Mouse (Mus musculus): Measurements from ENCODE around the gene Lhfp. TPM values are rescaled to one million over a fixed set of nuclear protein-coding genes. Genes with fewer than 3 reads are reported as not detected.

Lhfp gene
- polyA plus RNA-seq, 1 experiment from 2014 or later = 50.8 TPM

DNA sequence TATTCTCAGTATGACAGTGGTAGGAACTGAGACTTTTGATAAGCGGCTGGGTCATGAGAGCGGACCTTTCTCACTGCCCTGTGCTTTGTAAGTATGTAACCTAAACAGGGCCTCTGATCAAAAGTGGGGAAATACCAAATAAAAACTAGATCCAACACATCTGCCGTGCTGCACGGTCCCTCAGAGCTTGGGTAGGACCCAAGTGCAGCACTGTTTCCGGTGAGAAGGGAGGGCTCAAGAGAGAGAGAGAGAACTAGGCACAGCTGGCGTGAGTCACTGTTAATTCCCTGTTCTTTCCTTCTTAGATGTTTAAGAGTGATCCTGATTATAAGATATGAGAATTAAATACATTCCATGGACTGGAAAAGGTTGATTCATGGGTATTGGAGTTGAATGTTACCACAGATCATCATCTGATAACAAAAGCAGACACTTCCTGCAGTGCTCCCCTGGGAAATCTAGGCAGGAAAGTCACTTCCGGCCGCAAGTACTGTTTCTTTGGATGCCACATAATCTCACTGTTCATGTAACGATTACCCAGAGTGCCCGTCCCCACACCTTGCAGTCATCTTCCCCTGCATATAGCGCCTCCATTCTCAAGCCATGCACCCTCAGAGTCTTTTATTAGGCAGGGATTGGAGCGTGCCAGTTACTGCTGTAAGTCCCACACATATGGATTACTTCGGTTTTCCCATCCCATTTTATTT lies 243.3 kb downstream of the Lhfp start:
- Histone ChIP-seq H3K9me3 (no peaks in the 10 kb centered on the region), H3K36me3 (no peaks in the 10 kb centered on the region), H3K4me3 (no peak overlapping the region), H3K27ac (no peak overlapping the region), H3K4me1 (no peaks in the 10 kb centered on the region), H3K27me3 (ENCODE audit: insufficient read depth, poor library complexity, severe bottlenecking) (no peaks in the 10 kb centered on the region)
- DNase-seq (ENCODE audit: low spot score) = no peak
- WGBS = 77% methylated on average over 13 of the region's 13 CpGs

DNA sequence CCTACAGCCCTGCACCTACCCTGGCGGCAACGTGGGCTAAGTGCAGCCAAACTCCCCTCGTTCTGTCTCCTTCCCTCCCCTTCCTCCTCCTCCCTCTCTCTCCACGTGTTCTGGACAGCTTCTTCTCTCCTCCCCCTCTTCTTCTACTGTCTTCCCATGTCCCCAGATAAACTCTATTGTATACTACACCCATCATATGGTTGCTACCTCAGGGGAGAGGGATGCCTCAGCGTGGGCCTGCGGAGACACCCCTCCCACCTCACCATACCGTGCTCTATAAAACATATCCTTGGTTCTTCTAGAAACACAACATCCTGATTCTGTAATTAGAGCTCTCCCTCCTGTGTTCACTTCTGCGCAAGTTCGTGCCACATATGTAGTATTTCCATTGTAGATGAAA lies 247.3 kb downstream of the Lhfp start:
- WGBS = 53% methylated on average over 9 of the region's 9 CpGs

DNA sequence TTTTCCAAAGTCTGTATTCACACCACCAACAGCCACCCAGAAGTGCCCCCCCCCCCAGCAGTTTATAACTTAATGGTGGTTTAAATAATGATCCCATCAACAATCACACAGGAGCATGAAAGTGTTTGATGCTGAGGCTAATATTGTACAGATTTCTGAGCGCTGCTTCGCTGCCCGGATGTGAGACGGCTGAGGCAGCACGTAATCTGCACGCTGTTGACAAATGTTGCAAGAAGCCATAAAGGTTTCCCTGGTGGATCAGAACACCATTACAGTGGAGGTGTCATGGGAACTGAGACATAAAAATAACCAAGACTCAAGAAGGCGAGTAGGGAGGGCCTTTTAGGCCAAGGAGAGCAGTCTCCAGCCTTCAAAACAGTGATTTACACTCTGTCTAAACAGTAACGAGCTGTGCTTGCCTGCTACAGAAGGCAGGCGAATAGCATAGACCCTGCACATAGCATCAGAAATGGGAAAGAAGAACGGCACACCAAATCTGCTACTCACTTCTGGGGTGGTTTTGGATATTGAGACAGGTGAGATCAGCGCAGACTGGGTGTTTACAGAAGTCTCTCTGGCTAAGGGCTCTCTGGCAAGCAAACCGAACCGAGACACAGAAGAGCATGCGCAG lies 248.4 kb downstream of the Lhfp start:
- WGBS = 86% methylated on average over 14 of the region's 14 CpGs
- H3K27ac ChIP-seq = no peak overlapping the region
- H3K27me3 ChIP-seq (ENCODE audit: insufficient read depth, poor library complexity, severe bottlenecking) = no peaks in the 10 kb centered on the region
- no peaks in the 10 kb centered on the region for H3K9me3 ChIP-seq
- no peak overlapping the region for H3K4me3 ChIP-seq
- no peak for DNase-seq (ENCODE audit: low spot score)
- H3K36me3 ChIP-seq = no peaks in the 10 kb centered on the region
- peaks cover 4% of the 10 kb centered on the region; the same call in 1 of the 2 replicates for H3K4me1 ChIP-seq

More for the DNA sequence above, 247.3 kb downstream of the Lhfp start:
- H3K9me3 ChIP-seq = no peaks in the 10 kb centered on the region
- no peaks in the 10 kb centered on the region for H3K27me3 ChIP-seq (ENCODE audit: insufficient read depth, poor library complexity, severe bottlenecking)
- peaks cover 4% of the 10 kb centered on the region; the same call in 1 of the 2 replicates for H3K4me1 ChIP-seq
- DNase-seq (ENCODE audit: low spot score) = no peak
- no peak overlapping the region for H3K4me3 ChIP-seq
- no peak overlapping the region for H3K27ac ChIP-seq
- H3K36me3 ChIP-seq = no peaks in the 10 kb centered on the region

DNA sequence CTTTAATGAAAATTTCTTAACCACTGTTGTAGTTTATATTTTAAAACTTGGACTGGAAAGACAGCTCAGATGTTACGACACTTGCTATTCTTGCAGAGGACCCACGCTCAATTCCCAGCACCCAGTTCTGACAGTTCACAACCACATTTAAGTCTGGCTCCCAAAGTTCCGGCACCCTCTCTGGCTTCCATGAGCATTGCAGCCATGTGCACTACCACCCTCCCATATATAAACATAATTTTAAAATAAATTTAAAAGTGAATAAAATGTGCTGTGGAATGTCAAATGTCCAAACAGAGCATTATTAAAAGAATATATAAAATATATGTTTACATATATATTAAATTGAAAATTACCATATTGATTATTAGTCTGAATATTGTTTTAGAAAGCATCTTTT lies 249.9 kb downstream of the Lhfp start:
- DNase-seq (ENCODE audit: low spot score) = no peak
- WGBS = 91% methylated on average over 3 of the region's 3 CpGs
- Histone ChIP-seq H3K4me3 (no peak overlapping the region), H3K4me1 (peaks cover 4% of the 10 kb centered on the region; the same call in 1 of the 2 replicates), H3K27me3 (ENCODE audit: insufficient read depth, poor library complexity, severe bottlenecking) (no peaks in the 10 kb centered on the region), H3K27ac (no peak overlapping the region), H3K36me3 (no peaks in the 10 kb centered on the region), H3K9me3 (no peaks in the 10 kb centered on the region)

DNA sequence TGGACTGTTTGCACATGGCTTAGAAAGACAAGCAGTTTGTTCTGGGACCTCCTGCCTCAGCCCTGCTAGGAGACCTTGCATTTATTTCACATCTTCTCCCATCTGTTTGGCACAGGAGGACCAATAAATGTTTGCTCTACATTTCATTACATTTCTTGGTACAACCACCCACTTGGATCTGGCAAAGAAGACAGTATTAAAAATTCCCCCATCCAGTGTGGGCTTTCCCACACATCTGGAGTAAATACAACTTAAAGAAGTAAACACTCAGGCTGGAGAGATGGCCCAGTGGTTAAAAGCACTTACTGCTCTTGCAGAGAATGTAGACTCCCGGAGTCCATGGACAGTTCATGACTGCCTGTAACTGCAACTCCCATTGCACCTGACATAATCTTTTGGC lies 250.6 kb downstream of the Lhfp start:
- Histone ChIP-seq H3K9me3 (no peaks in the 10 kb centered on the region), H3K4me1 (peaks cover 4% of the 10 kb centered on the region; the same call in 1 of the 2 replicates), H3K4me3 (no peak overlapping the region), H3K36me3 (no peaks in the 10 kb centered on the region), H3K27ac (no peak overlapping the region), H3K27me3 (ENCODE audit: insufficient read depth, poor library complexity, severe bottlenecking) (no peaks in the 10 kb centered on the region)
- WGBS = 65% methylated on average over 1 of the region's 1 CpGs
- DNase-seq (ENCODE audit: low spot score) = no peak

DNA sequence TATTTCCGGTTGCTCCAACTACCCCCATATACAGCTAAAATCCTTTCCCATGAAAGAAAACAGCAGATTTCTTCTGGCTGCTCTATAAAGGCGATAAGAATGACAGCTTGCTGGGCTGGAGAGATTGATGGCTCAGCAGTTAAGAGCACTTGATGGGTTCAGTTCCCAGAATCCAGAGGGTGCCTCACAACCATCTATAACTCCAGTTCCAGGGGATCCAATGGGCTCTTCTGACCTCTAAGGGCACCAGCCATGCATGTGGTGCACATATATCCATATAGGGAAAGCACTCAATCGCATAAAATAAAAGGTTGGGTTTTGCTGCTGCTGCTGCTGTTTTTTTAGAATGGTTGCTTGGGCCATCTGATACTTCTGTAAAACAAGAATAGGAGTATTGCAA lies 251.1 kb downstream of the Lhfp start:
- Histone ChIP-seq H3K27me3 (ENCODE audit: insufficient read depth, poor library complexity, severe bottlenecking) (no peaks in the 10 kb centered on the region), H3K27ac (no peak overlapping the region), H3K9me3 (no peaks in the 10 kb centered on the region), H3K36me3 (no peaks in the 10 kb centered on the region), H3K4me3 (no peak overlapping the region), H3K4me1 (peaks cover 4% of the 10 kb centered on the region; the same call in 1 of the 2 replicates)
- DNase-seq (ENCODE audit: low spot score) = no peak
- WGBS = 75% methylated on average over 3 of the region's 3 CpGs

DNA sequence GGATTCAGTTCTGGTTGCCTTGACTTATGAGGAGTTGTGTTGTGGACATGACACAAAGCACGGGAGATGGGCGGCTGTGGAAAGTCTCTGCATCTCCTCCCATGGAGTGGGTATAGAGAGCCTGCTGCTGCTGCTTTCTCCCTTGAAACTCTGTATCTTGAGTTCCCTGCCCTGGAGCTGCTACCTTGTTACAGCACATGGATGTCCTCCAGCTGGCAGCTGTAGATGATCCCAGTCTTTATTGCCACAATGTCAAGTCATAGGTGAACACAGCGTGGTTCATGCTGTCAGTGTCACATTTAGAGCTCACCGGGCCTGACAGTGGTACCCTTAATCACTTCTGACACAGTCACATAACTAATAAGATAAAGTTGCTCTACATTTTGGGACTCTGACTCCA lies 251.7 kb downstream of the Lhfp start:
- Histone ChIP-seq H3K4me1 (peaks cover 4% of the 10 kb centered on the region; the same call in 1 of the 2 replicates), H3K9me3 (no peaks in the 10 kb centered on the region), H3K36me3 (no peaks in the 10 kb centered on the region), H3K4me3 (no peak overlapping the region), H3K27ac (no peak overlapping the region), H3K27me3 (ENCODE audit: insufficient read depth, poor library complexity, severe bottlenecking) (no peaks in the 10 kb centered on the region)
- 78% methylated on average over 4 of the region's 4 CpGs for WGBS
- DNase-seq (ENCODE audit: low spot score) = no peak

DNA sequence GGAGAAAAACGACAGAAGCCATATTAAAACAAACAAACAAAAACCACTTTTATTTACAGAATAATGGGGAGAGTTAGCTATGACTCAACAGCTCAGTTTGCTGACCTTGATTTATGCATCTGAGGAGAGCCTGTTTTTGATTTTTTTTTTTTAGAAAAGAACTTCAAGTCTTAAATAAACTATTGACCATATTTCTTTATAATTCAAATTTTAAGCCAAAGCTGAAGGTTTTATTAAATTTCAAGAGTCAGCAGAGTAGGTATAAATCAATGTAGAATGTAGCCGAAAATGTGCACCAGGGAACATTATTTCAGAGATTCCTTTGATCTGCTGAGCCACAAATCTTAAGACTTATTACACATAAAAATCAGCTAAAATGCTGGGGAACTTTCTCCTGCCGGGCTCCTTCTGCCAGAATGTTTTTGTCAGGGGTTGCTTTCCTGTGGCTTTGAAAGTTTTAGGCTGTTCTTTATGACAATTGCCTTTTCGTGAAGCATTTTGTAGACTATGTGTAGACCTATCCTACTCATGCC lies 252.6 kb downstream of the Lhfp start:
- Histone ChIP-seq H3K27me3 (ENCODE audit: insufficient read depth, poor library complexity, severe bottlenecking) (no peaks in the 10 kb centered on the region), H3K4me3 (no peak overlapping the region), H3K4me1 (peaks cover 4% of the 10 kb centered on the region; the same call in 1 of the 2 replicates), H3K9me3 (no peaks in the 10 kb centered on the region), H3K36me3 (no peaks in the 10 kb centered on the region), H3K27ac (no peak overlapping the region)
- DNase-seq (ENCODE audit: low spot score) = no peak
- WGBS = 72% methylated on average over 4 of the region's 4 CpGs

DNA sequence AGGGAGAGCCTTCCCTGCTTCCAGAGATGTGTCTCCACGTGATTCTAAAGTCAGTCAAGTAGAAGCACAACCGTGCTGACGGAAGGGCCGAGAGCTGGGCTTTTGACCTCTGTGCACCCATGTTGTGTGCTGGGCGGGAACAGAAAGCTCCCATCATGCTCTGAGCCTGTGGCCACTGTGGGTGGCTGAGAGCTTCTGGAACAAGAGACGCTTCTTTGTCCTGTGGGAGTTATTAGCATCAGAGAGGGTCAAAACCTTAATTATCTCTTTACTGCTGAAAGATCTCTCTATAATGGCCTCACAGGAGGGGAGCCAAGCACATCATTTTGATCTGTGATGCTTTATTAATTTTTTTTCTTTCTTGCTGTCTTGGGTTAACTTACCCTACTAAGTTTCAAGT lies 253.5 kb downstream of the Lhfp start:
- Histone ChIP-seq H3K27me3 (ENCODE audit: insufficient read depth, poor library complexity, severe bottlenecking) (no peaks in the 10 kb centered on the region), H3K9me3 (no peaks in the 10 kb centered on the region), H3K4me1 (peaks cover 4% of the 10 kb centered on the region; the same call in 1 of the 2 replicates), H3K36me3 (no peaks in the 10 kb centered on the region), H3K27ac (no peak overlapping the region), H3K4me3 (no peak overlapping the region)
- no peak for DNase-seq (ENCODE audit: low spot score)
- WGBS = 74% methylated on average over 6 of the region's 6 CpGs

DNA sequence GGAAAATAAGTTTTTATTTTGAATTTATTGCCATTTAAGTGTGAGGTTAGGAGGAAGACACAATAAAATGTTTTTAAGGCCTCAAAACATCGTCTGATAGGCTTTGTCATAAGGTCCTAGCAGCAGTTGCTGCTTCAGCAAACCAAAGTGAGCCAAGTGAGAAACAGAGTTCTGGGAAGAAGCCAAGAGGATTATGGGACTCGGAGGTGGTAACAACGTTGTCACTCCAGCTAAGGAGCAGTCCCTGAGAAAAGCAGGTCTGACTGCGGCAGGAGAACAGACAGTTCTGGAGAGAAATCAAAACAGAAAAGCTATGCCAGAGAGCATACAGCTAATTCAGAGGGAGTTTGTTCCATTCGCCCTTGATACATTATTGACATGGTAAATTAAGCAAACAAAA lies 260.5 kb downstream of the Lhfp start:
- no peaks in the 10 kb centered on the region for H3K4me1 ChIP-seq
- no peak for DNase-seq (ENCODE audit: low spot score)
- WGBS = 73% methylated on average over 5 of the region's 5 CpGs
- no peaks in the 10 kb centered on the region for H3K27me3 ChIP-seq (ENCODE audit: insufficient read depth, poor library complexity, severe bottlenecking)
- H3K27ac ChIP-seq = no peak overlapping the region
- H3K4me3 ChIP-seq = no peak overlapping the region
- H3K9me3 ChIP-seq = no peaks in the 10 kb centered on the region
- H3K36me3 ChIP-seq = no peaks in the 10 kb centered on the region

DNA sequence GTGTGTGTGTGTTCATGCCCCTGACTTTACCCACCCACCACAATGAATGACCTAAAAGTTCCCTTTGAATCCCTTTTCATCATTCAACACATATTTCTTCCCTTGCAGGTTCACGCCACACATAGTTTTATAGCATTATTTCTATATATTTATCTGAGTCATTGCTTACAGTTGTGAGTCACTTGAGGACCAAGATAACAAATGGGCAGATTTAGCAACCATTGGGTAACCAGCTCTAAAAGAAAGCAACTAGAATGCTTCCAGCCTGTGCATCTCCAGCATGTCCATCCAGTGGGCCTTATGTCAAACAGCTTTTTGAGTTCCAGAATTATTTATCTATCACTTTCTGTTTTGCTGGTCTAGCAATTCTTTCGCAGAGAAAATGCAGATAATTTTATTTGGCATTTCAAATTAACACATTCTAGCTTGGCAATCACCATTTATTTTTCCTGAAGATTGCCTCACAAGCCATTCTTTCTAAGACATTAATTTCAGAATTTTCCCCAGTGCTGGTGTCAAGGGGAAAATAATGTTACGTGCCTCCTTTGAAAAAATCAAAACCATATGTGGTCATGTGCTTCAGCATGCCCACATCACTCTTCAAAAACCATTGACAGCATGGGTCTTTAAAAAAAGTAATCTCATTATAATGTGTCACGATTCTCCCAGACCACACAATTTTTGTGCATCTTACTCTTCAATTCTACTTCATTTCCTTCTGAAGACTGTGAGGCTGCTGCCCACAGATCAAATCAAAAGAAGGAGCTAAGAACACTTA lies 263.0 kb downstream of the Lhfp start:
- 79% methylated on average over 4 of the region's 4 CpGs for WGBS
- Histone ChIP-seq H3K27ac (no peak overlapping the region), H3K36me3 (no peaks in the 10 kb centered on the region), H3K4me1 (no peaks in the 10 kb centered on the region), H3K9me3 (no peaks in the 10 kb centered on the region), H3K4me3 (no peak overlapping the region), H3K27me3 (ENCODE audit: insufficient read depth, poor library complexity, severe bottlenecking) (no peaks in the 10 kb centered on the region)
- DNase-seq (ENCODE audit: low spot score) = no peak

DNA sequence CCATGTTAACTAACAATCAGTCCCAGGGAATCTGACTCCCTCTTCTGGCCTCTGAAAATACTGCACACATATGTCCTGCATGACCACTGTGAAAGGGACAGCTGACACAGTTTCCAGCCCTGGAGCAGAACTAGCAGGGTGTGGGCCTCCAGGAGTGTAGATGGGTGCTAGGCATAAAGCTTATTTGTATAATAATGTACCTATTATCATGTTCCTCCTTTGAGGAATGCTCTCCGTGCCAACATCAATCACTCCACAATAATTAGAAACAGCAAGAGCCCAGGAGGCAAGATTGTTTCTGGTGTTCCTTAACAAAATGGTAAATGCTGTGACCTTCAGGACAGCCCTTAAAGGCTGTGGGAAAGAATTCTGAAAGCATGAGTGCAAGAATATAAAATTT lies 264.5 kb downstream of the Lhfp start:
- Histone ChIP-seq H3K4me3 (no peak overlapping the region), H3K9me3 (no peaks in the 10 kb centered on the region), H3K27ac (no peak overlapping the region), H3K27me3 (ENCODE audit: insufficient read depth, poor library complexity, severe bottlenecking) (no peaks in the 10 kb centered on the region), H3K4me1 (no peaks in the 10 kb centered on the region), H3K36me3 (no peaks in the 10 kb centered on the region)
- DNase-seq (ENCODE audit: low spot score) = peak; percentile 5
- WGBS = 91% methylated on average over 1 of the region's 1 CpGs

DNA sequence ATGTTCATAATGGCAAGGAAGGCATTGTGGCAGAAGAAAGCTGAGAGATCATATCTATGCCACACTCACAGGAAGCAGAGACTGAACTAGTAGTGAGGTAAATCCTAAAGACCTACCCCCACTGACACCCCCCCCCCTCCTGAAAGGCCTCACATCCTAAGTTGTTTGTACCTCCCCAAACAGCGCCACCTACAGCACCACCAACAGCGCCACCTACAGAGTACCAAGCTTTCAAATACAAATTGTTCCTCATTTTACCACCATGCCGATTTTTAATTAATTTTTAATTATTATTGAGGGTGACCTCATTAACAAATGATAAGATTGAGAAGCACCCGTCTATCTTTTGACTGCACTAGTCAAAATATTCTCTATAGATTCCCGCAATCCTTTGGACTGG lies 267.3 kb downstream of the Lhfp start:
- Histone ChIP-seq H3K36me3 (no peaks in the 10 kb centered on the region), H3K4me1 (no peaks in the 10 kb centered on the region), H3K4me3 (no peak overlapping the region), H3K27ac (no peak overlapping the region), H3K9me3 (no peaks in the 10 kb centered on the region), H3K27me3 (ENCODE audit: insufficient read depth, poor library complexity, severe bottlenecking) (no peaks in the 10 kb centered on the region)
- DNase-seq (ENCODE audit: low spot score) = peak; percentile 22
- WGBS = 51% methylated on average over 5 of the region's 5 CpGs
